Mouse (Mus musculus): ENCODE data around the gene Gm4985. TPM values are rescaled to one million over a fixed set of nuclear protein-coding genes. Genes with fewer than 3 reads are reported as not detected.

Gene Gm4985
- 0.42 TPM for polyA plus RNA-seq (2014; fragmentation: Illumina TruSeq; extraction: RNeasy Lipid Tissue Mini Kit (QIAGEN cat#74804); ENCODE audit: low read depth, low replicate concordance)

DNA sequence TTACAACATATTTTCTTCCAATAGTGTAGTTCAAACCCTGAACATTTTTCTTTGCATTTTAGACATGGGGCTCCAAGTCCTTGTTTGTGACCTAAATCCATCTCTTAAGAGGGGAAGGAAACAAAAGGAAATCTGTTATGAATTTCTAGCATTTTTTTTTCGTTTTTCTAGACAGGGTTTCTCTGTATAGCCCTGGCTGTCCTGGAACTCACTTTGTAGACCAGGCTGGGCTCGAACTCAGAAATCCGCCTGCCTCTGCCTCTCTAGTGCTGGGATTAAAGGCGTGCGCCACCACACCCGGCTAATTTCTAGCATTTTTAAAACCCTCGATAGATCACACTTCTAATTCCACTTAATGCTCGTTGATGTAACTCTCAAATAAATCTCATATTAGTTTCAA, at the start of gene Gm4985:
Gm4985 (minus strand) TSS at position 101 of the 400 bp plus-strand sequence.

Other genes starting within 250 kb of the Gm4985 start
- 0.34 TPM for gene Gm4907, start 76.4 kb downstream of the Gm4985 start, polyA plus RNA-seq (2014; fragmentation: Illumina TruSeq; extraction: RNeasy Lipid Tissue Mini Kit (QIAGEN cat#74804); ENCODE audit: low read depth, low replicate concordance)

Data from adipose tissue, adult 10 weeks (tissue).